Mouse (Mus musculus): Measurements from ENCODE around the gene Cd82.

DNA sequence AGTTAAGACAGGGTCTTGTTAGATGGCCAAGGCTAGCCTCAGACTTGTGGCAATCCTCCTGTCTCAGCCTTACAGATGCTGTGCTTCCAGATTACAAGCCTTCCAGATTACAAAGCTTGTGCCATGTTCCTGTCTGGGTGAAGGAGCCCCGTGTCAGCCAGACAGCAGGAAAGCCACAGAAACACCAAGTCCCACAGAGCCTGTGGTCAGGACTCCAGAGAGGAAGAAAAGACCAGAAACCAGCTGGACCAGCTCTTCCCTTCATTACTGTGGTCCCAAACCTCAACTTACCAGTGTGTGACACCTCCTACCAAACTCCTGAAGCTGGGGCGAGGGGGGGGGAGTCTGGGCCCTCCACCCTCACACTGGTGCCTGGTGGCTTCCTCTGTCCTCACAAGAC lies 13.3 kb downstream of the Cd82 start:
- no peak for TF ChIP-seq CTCF (IDR thresholded peaks at IDR 0.05; ENCODE audit: control insufficient read depth, insufficient read depth, insufficient read length)
- TF ChIP-seq MAX (IDR thresholded peaks at IDR 0.05) = no peak
- no peak for TF ChIP-seq USF1 (IDR thresholded peaks at IDR 0.05; ENCODE audit: low read depth)
